Mouse (Mus musculus) CH12.LX (cell line): ENCODE data around the gene Moap1.

ENCODE experiments used
- CTCF ChIP-seq, 2 experiments: IDR thresholded peaks in 1 of 2; conservative IDR thresholded peaks in 1 of 2; 2 replicates each; pipeline ENCODE4 v1.5.1; 2011 to 2012; ENCODE audit warnings: low read depth in 2 of 2, low read length in 2 of 2, improper control_type of control experiment in 1 of 2, inconsistent platforms in 1 of 2, mild to moderate bottlenecking in 1 of 2, moderate library complexity in 1 of 2
- EP300 ChIP-seq: IDR thresholded peaks from 2 replicates; pipeline ENCODE4 v1.6.1; 2011; ENCODE audit warnings: low read length, improper control_type of control experiment
- MAX ChIP-seq: IDR thresholded peaks from 2 replicates; pipeline ENCODE4 v1.6.1; 2011; ENCODE audit warnings: low read length, improper control_type of control experiment
- POLR2A ChIP-seq: IDR thresholded peaks from 2 replicates; pipeline ENCODE4 v1.6.1; 2011; ENCODE audit warnings: low read depth, mild to moderate bottlenecking, improper control_type of control experiment, low read length

GRCm38 (mm10) chr12:102778151-102778550 lies 34.7 kb upstream of the Moap1 start:
- no peak for TF ChIP-seq EP300
- TF ChIP-seq MAX = no peak
- TF ChIP-seq POLR2A = no peak
- TF ChIP-seq CTCF (conservative IDR thresholded peaks at IDR 0.05 in 1 of 2, IDR thresholded peaks at IDR 0.05 in 1 of 2; ENCODE audit: low read depth in 2 of 2, low read length in 2 of 2) = no peak
